Mouse (Mus musculus) layer of hippocampus, postnatal 10 days (tissue): ENCODE data around the gene Orm3. TPM values are rescaled to one million over a fixed set of nuclear protein-coding genes. Genes with fewer than 3 reads are reported as not detected.

Source experiments
- DNase-seq, 2 experiments: peaks; one replicate each; pipeline ENCODE4 v3.0.0; 2021; ENCODE audit warnings: low spot score in 2 of 2
- total RNA-seq, 2 experiments: library from RNA; stranded (reverse); gene quantifications; 2 replicates each; pipeline ENCODE4 v1.2.3; 2021

Gene Orm3
- total RNA-seq, 2 experiments from 2014 or later = not detected

- DNase-seq = no peak
Observed at GRCm38 (mm10) chr4:63401620-63402019, 45.7 kb downstream of the Orm3 start.

- no peak for DNase-seq
Observed at GRCm38 (mm10) chr4:63402056-63402455, 46.1 kb downstream of the Orm3 start.

- DNase-seq = no peak
Observed at GRCm38 (mm10) chr4:63402558-63402957, 46.6 kb downstream of the Orm3 start.

GRCm38 (mm10) chr4:63403040-63403959 is 47.3 kb downstream of the Orm3 start, which contains the start of gene Akna:
Akna (minus strand) TSS chr4:63403354.
- DNase-seq = peak; percentile 71 to 82

GRCm38 (mm10) chr4:63404205-63404604 is 48.2 kb downstream of the Orm3 start:
- DNase-seq = no peak

GRCm38 (mm10) chr4:63405051-63405450 is 49.1 kb downstream of the Orm3 start:
- DNase-seq = no peak

- DNase-seq = no peak
Observed at GRCm38 (mm10) chr4:63405683-63406082, 49.7 kb downstream of the Orm3 start.

GRCm38 (mm10) chr4:63408247-63408646 is 52.3 kb downstream of the Orm3 start:
- peak in 1 of 2 experiments; percentile 56 for DNase-seq

GRCm38 (mm10) chr4:63408649-63409048 is 52.7 kb downstream of the Orm3 start:
- DNase-seq = peak; percentile 73 to 78

Other genes with a start within 250 kb of the Orm3 start
- not detected for gene Ambp, start 201.4 kb upstream of the Orm3 start, total RNA-seq
- gene Kif12, start 184.0 kb upstream of the Orm3 start, total RNA-seq = not detected
- gene Col27a1, start 142.2 kb upstream of the Orm3 start, total RNA-seq = 1 to 10 TPM; 3.1 to 3.9 TPM
- not detected for gene Orm1, start 11.6 kb upstream of the Orm3 start, total RNA-seq
- gene Orm2, start 6.3 kb downstream of the Orm3 start, total RNA-seq = not detected
- gene Akna, start 47.2 kb downstream of the Orm3 start, total RNA-seq = 1 to 10 TPM; 4.0 to 5.0 TPM
- gene Whrn, start 139.8 kb downstream of the Orm3 start, total RNA-seq = 10 to 100 TPM; 23.8 to 29.4 TPM
- 100 to 1,000 TPM; 131 to 135 TPM for gene Atp6v1g1, start 188.6 kb downstream of the Orm3 start, total RNA-seq
- gene Tmem268, start 202.6 kb downstream of the Orm3 start, total RNA-seq = 1 to 10 TPM; 6.8 to 7.0 TPM
- not detected for gene Gm11213, start 249.1 kb downstream of the Orm3 start, total RNA-seq